Mouse (Mus musculus): ENCODE measurements around the gene Pgap2. TPM values are rescaled to one million over a fixed set of nuclear protein-coding genes. Genes with fewer than 3 reads are reported as not detected.

Pgap2 gene
- polyA plus RNA-seq, 1 experiment from 2014 or later: 57.8 TPM

GRCm38 (mm10) chr7:102229814-102230213 lies 19.8 kb downstream of the Pgap2 start:
- H3K27me3 ChIP-seq (ENCODE audit: control insufficient read depth, insufficient read depth, low read depth, low read length): no peaks in the 10 kb centered on the region
- no peak for ATAC-seq

GRCm38 (mm10) chr7:102233059-102233458 lies 23.1 kb downstream of the Pgap2 start:
- H3K9ac ChIP-seq (ENCODE audit: low read depth, low read length): no peak overlapping the region
- ATAC-seq: no peak
- H3K4me1 ChIP-seq (ENCODE audit: control insufficient read depth, insufficient read depth, low read length): no peaks in the 10 kb centered on the region
- no peak overlapping the region for H3K27ac ChIP-seq (ENCODE audit: low read length)
- H3K4me2 ChIP-seq (ENCODE audit: low read length): no peak overlapping the region
- no peaks in the 10 kb centered on the region for H3K27me3 ChIP-seq (ENCODE audit: control insufficient read depth, insufficient read depth, low read depth, low read length)
- no peak overlapping the region for H3K4me3 ChIP-seq (ENCODE audit: low read depth, low read length)
- H3K36me3 ChIP-seq (ENCODE audit: control insufficient read depth, insufficient read depth, low read length): peaks cover 15% of the 10 kb centered on the region
- WGBS: 73% methylated on average over 4 of the region's 4 CpGs
- H3K9me3 ChIP-seq (replicated peaks; ENCODE audit: control insufficient read depth, low read length, poor library complexity, severe bottlenecking): no peaks in the 10 kb centered on the region

More at GRCm38 (mm10) chr7:102229814-102230213, 19.8 kb downstream of the Pgap2 start:
- 97% methylated on average over 6 of the region's 6 CpGs for WGBS
- H3K36me3 ChIP-seq (ENCODE audit: control insufficient read depth, insufficient read depth, low read length): peaks cover 3% of the 10 kb centered on the region; the same call in 1 of the 2 replicates
- H3K27ac ChIP-seq (ENCODE audit: low read length): no peak overlapping the region
- H3K4me1 ChIP-seq (ENCODE audit: control insufficient read depth, insufficient read depth, low read length): no peaks in the 10 kb centered on the region
- no peaks in the 10 kb centered on the region for H3K9me3 ChIP-seq (replicated peaks; ENCODE audit: control insufficient read depth, low read length, poor library complexity, severe bottlenecking)
- no peak overlapping the region for H3K4me2 ChIP-seq (ENCODE audit: low read length)
- no peak overlapping the region for H3K9ac ChIP-seq (ENCODE audit: low read depth, low read length)
- H3K4me3 ChIP-seq (ENCODE audit: low read depth, low read length): no peak overlapping the region

- H3K9me3 ChIP-seq (replicated peaks; ENCODE audit: control insufficient read depth, low read length, poor library complexity, severe bottlenecking): no peaks in the 10 kb centered on the region
- no peak overlapping the region for H3K4me2 ChIP-seq (ENCODE audit: low read length)
- 90% methylated on average over 8 of the region's 8 CpGs for WGBS
- no peak overlapping the region for H3K9ac ChIP-seq (ENCODE audit: low read depth, low read length)
- no peaks in the 10 kb centered on the region for H3K4me1 ChIP-seq (ENCODE audit: control insufficient read depth, insufficient read depth, low read length)
- H3K4me3 ChIP-seq (ENCODE audit: low read depth, low read length): no peak overlapping the region
- H3K27me3 ChIP-seq (ENCODE audit: control insufficient read depth, insufficient read depth, low read depth, low read length): no peaks in the 10 kb centered on the region
- H3K27ac ChIP-seq (ENCODE audit: low read length): no peak overlapping the region
- H3K36me3 ChIP-seq (ENCODE audit: control insufficient read depth, insufficient read depth, low read length): peaks cover 25% of the 10 kb centered on the region
- no peak for ATAC-seq
Observed at GRCm38 (mm10) chr7:102238686-102239286, 28.8 kb downstream of the Pgap2 start.

GRCm38 (mm10) chr7:102239591-102239990 lies 29.6 kb downstream of the Pgap2 start:
- H3K9me3 ChIP-seq (replicated peaks; ENCODE audit: control insufficient read depth, low read length, poor library complexity, severe bottlenecking): no peaks in the 10 kb centered on the region
- 94% methylated on average over 16 of the region's 16 CpGs for WGBS
- H3K27me3 ChIP-seq (ENCODE audit: control insufficient read depth, insufficient read depth, low read depth, low read length): no peaks in the 10 kb centered on the region
- no peak overlapping the region for H3K9ac ChIP-seq (ENCODE audit: low read depth, low read length)
- H3K36me3 ChIP-seq (ENCODE audit: control insufficient read depth, insufficient read depth, low read length): peaks cover 25% of the 10 kb centered on the region
- H3K4me2 ChIP-seq (ENCODE audit: low read length): no peak overlapping the region
- no peak overlapping the region for H3K4me3 ChIP-seq (ENCODE audit: low read depth, low read length)
- 0 out of 2 replicates have a peak, but pooled peaks have one; percentile 12 for ATAC-seq
- H3K4me1 ChIP-seq (ENCODE audit: control insufficient read depth, insufficient read depth, low read length): no peaks in the 10 kb centered on the region
- no peak overlapping the region for H3K27ac ChIP-seq (ENCODE audit: low read length)

GRCm38 (mm10) chr7:102242371-102242770 lies 32.4 kb downstream of the Pgap2 start:
- Histone ChIP-seq H3K4me3 (ENCODE audit: low read depth, low read length) (no peak overlapping the region), H3K4me2 (ENCODE audit: low read length) (no peak overlapping the region), H3K27ac (ENCODE audit: low read length) (no peak overlapping the region), H3K36me3 (ENCODE audit: control insufficient read depth, insufficient read depth, low read length) (peaks cover 13% of the 10 kb centered on the region), H3K4me1 (ENCODE audit: control insufficient read depth, insufficient read depth, low read length) (no peaks in the 10 kb centered on the region; the same call in 1 of the 2 replicates), H3K9ac (ENCODE audit: low read depth, low read length) (no peak overlapping the region), H3K27me3 (ENCODE audit: control insufficient read depth, insufficient read depth, low read depth, low read length) (no peaks in the 10 kb centered on the region), H3K9me3 (replicated peaks; ENCODE audit: control insufficient read depth, low read length, poor library complexity, severe bottlenecking) (no peaks in the 10 kb centered on the region)
- ATAC-seq: no peak
- WGBS: 81% methylated on average over 5 of the region's 5 CpGs

- H3K4me1 ChIP-seq (ENCODE audit: control insufficient read depth, insufficient read depth, low read length): peaks cover 2% of the 10 kb centered on the region; the same call in 1 of the 2 replicates
- peaks cover 13% of the 10 kb centered on the region for H3K36me3 ChIP-seq (ENCODE audit: control insufficient read depth, insufficient read depth, low read length)
- no peak overlapping the region for H3K4me2 ChIP-seq (ENCODE audit: low read length)
- H3K4me3 ChIP-seq (ENCODE audit: low read depth, low read length): no peak overlapping the region
- no peaks in the 10 kb centered on the region for H3K9me3 ChIP-seq (replicated peaks; ENCODE audit: control insufficient read depth, low read length, poor library complexity, severe bottlenecking)
- H3K27ac ChIP-seq (ENCODE audit: low read length): no peak overlapping the region
- H3K9ac ChIP-seq (ENCODE audit: low read depth, low read length): no peak overlapping the region
- no peak for ATAC-seq
- 88% methylated on average over 3 of the region's 3 CpGs for WGBS
- no peaks in the 10 kb centered on the region for H3K27me3 ChIP-seq (ENCODE audit: control insufficient read depth, insufficient read depth, low read depth, low read length)
Observed at GRCm38 (mm10) chr7:102242917-102243316, 32.9 kb downstream of the Pgap2 start.

GRCm38 (mm10) chr7:102243870-102244269 lies 33.9 kb downstream of the Pgap2 start:
- 92% methylated on average over 2 of the region's 2 CpGs for WGBS

GRCm38 (mm10) chr7:102244782-102245535 lies 35.0 kb downstream of the Pgap2 start:
- no peak overlapping the region for H3K27ac ChIP-seq (ENCODE audit: low read length)
- H3K4me3 ChIP-seq (ENCODE audit: low read depth, low read length): no peak overlapping the region
- no peaks in the 10 kb centered on the region for H3K9me3 ChIP-seq (replicated peaks; ENCODE audit: control insufficient read depth, low read length, poor library complexity, severe bottlenecking)
- H3K4me2 ChIP-seq (ENCODE audit: low read length): no peak overlapping the region
- ATAC-seq: no peak
- peaks cover 6% of the 10 kb centered on the region; the same call in 1 of the 2 replicates for H3K36me3 ChIP-seq (ENCODE audit: control insufficient read depth, insufficient read depth, low read length)
- H3K27me3 ChIP-seq (ENCODE audit: control insufficient read depth, insufficient read depth, low read depth, low read length): no peaks in the 10 kb centered on the region
- no peak overlapping the region for H3K9ac ChIP-seq (ENCODE audit: low read depth, low read length)
- H3K4me1 ChIP-seq (ENCODE audit: control insufficient read depth, insufficient read depth, low read length): peaks cover 4% of the 10 kb centered on the region; the same call in 1 of the 2 replicates
- 95% methylated on average over 3 of the region's 3 CpGs for WGBS

More at GRCm38 (mm10) chr7:102243870-102244269, 33.9 kb downstream of the Pgap2 start:
- H3K36me3 ChIP-seq (ENCODE audit: control insufficient read depth, insufficient read depth, low read length): peaks cover 13% of the 10 kb centered on the region; the same call in 1 of the 2 replicates
- H3K27me3 ChIP-seq (ENCODE audit: control insufficient read depth, insufficient read depth, low read depth, low read length): no peaks in the 10 kb centered on the region
- no peak for ATAC-seq
- H3K4me2 ChIP-seq (ENCODE audit: low read length): no peak overlapping the region
- no peaks in the 10 kb centered on the region for H3K9me3 ChIP-seq (replicated peaks; ENCODE audit: control insufficient read depth, low read length, poor library complexity, severe bottlenecking)
- H3K4me1 ChIP-seq (ENCODE audit: control insufficient read depth, insufficient read depth, low read length): peaks cover 3% of the 10 kb centered on the region; the same call in 1 of the 2 replicates
- H3K4me3 ChIP-seq (ENCODE audit: low read depth, low read length): no peak overlapping the region
- no peak overlapping the region for H3K27ac ChIP-seq (ENCODE audit: low read length)
- H3K9ac ChIP-seq (ENCODE audit: low read depth, low read length): no peak overlapping the region

GRCm38 (mm10) chr7:102245775-102246174 lies 35.8 kb downstream of the Pgap2 start:
- Histone ChIP-seq H3K27ac (ENCODE audit: low read length) (no peak overlapping the region), H3K36me3 (ENCODE audit: control insufficient read depth, insufficient read depth, low read length) (peaks cover 4% of the 10 kb centered on the region; the same call in 1 of the 2 replicates), H3K27me3 (ENCODE audit: control insufficient read depth, insufficient read depth, low read depth, low read length) (no peaks in the 10 kb centered on the region), H3K9me3 (replicated peaks; ENCODE audit: control insufficient read depth, low read length, poor library complexity, severe bottlenecking) (no peaks in the 10 kb centered on the region), H3K4me3 (ENCODE audit: low read depth, low read length) (no peak overlapping the region), H3K4me1 (ENCODE audit: control insufficient read depth, insufficient read depth, low read length) (peaks cover 4% of the 10 kb centered on the region; the same call in 1 of the 2 replicates), H3K4me2 (ENCODE audit: low read length) (no peak overlapping the region), H3K9ac (ENCODE audit: low read depth, low read length) (no peak overlapping the region)
- WGBS: 13% methylated on average over 1 of the region's 1 CpGs
- no peak for ATAC-seq

All from midbrain, embryonic 16.5 days (tissue).